14 mouse cellular contexts compared by ENCODE assay signal in the genomic region with DNA sequence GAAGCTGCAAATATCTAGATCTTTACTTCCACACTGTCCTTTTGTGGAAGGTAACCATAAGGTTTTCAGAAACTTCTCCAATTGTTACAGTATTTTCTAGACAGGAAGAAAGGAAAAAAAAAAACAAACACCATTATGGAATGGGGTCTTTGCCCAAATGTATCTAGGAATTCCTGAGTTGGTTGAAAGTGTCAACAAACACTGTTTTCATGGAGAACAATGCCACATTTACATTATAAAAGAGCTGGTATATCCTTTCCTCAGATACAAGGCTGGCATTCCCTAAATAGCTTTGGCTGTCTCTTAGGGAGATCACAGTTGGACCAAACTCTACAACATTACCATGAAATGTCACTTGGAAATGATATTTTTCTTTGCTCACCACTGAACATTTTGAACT.
"Had no signal": no experiment of that assay in that cellular context is flagged by ENCODE, and none has a peak within 500 bp of the region (broad histone marks: within the 10 kb centered on the region; RNA-seq: fewer than 3 reads in every experiment).

No protein-coding gene starts in this region.

- ATAC-seq: liver, postnatal 0 days; lung, postnatal 0 days had no signal

- DNase-seq: liver, postnatal 0 days; lung, adult 2 months; lung, postnatal 14 days; lung, postnatal 36 days; midbrain, embryonic 14.5 days; retina, postnatal 1 day; right cerebral cortex, adult 18-20 months; right cerebral cortex, postnatal 25 days; right cerebral cortex, postnatal 4 days; spleen, adult 18-20 months; thymus, adult 18-20 months; thymus, postnatal 14 days; thymus, postnatal 36 days had no signal
